Mouse (Mus musculus): ENCODE results near the gene S100a3.

GRCm38 (mm10) chr3:90527291-90527873 lies 33.0 kb upstream of the S100a3 start:
- TF ChIP-seq CEBPB (IDR thresholded peaks at IDR 0.05; ENCODE audit: insufficient read depth, poor library complexity, severe bottlenecking) (no peak), POLR2A (IDR thresholded peaks at IDR 0.05; ENCODE audit: insufficient read length, low read depth) (no peak), MYOD1 (IDR thresholded peaks at IDR 0.05; ENCODE audit: control insufficient read depth in 1 of 3, insufficient read length in 2 of 3, low read depth in 2 of 3) (no peak), E2F4 (IDR thresholded peaks at IDR 0.05; ENCODE audit: insufficient read depth) (no peak), MYOG (IDR thresholded peaks at IDR 0.05; ENCODE audit: control insufficient read depth in 1 of 3, insufficient read depth in 1 of 3, insufficient read length in 2 of 3, low read depth in 2 of 3) (no peak), USF1 (IDR thresholded peaks at IDR 0.05; ENCODE audit: low read depth) (no peak), MAX (IDR thresholded peaks at IDR 0.05; ENCODE audit: low read depth) (no peak), SRF (IDR thresholded peaks at IDR 0.05; ENCODE audit: control insufficient read depth, insufficient read length, low read depth) (no peak), REST (IDR thresholded peaks at IDR 0.05; ENCODE audit: insufficient read depth, insufficient read length) (no peak), TCF12 (IDR thresholded peaks at IDR 0.05; ENCODE audit: insufficient read depth, poor library complexity, severe bottlenecking) (no peak), POLR2AphosphoS2 (IDR thresholded peaks at IDR 0.05; ENCODE audit: insufficient read length, low read depth) (no peak), TCF3 (IDR thresholded peaks at IDR 0.05; ENCODE audit: insufficient read length, low read depth) (no peak)
